Comparison of ENCODE assay signal across 1 mouse cellular context in genomic region chr11:4336693-4337283, GRCm38 (mm10).
TF ChIP-seq lines count a peak whose summit lies in the region.

No protein-coding gene starts in this region.

TF ChIP-seq in MEL, 35 proteins besides CTCF, POLR2A, EP300 and RAD21 (continued from another document):
- peak; percentile 48; the same call in 1 of the 2 replicates for TF ChIP-seq ETS1 (IDR thresholded peaks at IDR 0.05; ENCODE audit: low read depth, low read length)
- peak; percentile 32; the same call in 1 of the 2 replicates for TF ChIP-seq TCF12 (IDR thresholded peaks at IDR 0.05; ENCODE audit: low read depth, low read length)
- TF ChIP-seq GATA1 (IDR thresholded peaks at IDR 0.05; ENCODE audit: low read depth, low read length) = peak; percentile 62
